Mouse (Mus musculus): ENCODE results near the gene Grn.
A peak's percentile ranks its signal among the peaks of the same experiment; 100 is the strongest.

Grn gene

GRCm38 (mm10) chr11:102441434-102441833, 11.3 kb downstream of the Grn start:
- DNase-seq (ENCODE audit: low read depth, low spot score) = no peak

GRCm38 (mm10) chr11:102442089-102442488, 12.0 kb downstream of the Grn start:
- no peak for DNase-seq (ENCODE audit: low read depth, low spot score)

GRCm38 (mm10) chr11:102443740-102444139, 13.6 kb downstream of the Grn start:
- DNase-seq (ENCODE audit: low read depth, low spot score) = no peak

GRCm38 (mm10) chr11:102444321-102444720, 14.2 kb downstream of the Grn start:
- DNase-seq (ENCODE audit: low read depth, low spot score) = no peak

- no peak for DNase-seq (ENCODE audit: low read depth, low spot score)
Observed at GRCm38 (mm10) chr11:102444781-102445180, 14.7 kb downstream of the Grn start.

GRCm38 (mm10) chr11:102445264-102445890, 15.3 kb downstream of the Grn start:
- DNase-seq (ENCODE audit: low read depth, low spot score) = no peak

GRCm38 (mm10) chr11:102445891-102446361, 15.8 kb downstream of the Grn start:
- DNase-seq (ENCODE audit: low read depth, low spot score) = no peak

GRCm38 (mm10) chr11:102446581-102447461, 16.7 kb downstream of the Grn start:
- DNase-seq (ENCODE audit: low read depth, low spot score) = peak; percentile 37

GRCm38 (mm10) chr11:102447497-102447896, 17.4 kb downstream of the Grn start, which contains the start of gene Fam171a2:
Gene Fam171a2, minus strand, starts transcription at chr11:102447682.
- DNase-seq (ENCODE audit: low read depth, low spot score) = peak; percentile 83

- no peak for DNase-seq (ENCODE audit: low read depth, low spot score)
Observed at GRCm38 (mm10) chr11:102448327-102448726, 18.2 kb downstream of the Grn start.

- DNase-seq (ENCODE audit: low read depth, low spot score) = no peak
Observed at GRCm38 (mm10) chr11:102449043-102450008, 19.2 kb downstream of the Grn start.

- no peak for DNase-seq (ENCODE audit: low read depth, low spot score)
Observed at GRCm38 (mm10) chr11:102453131-102453530, 23.0 kb downstream of the Grn start.

- DNase-seq (ENCODE audit: low read depth, low spot score) = peak; percentile 63
Observed at GRCm38 (mm10) chr11:102455740-102456396, 25.8 kb downstream of the Grn start.

GRCm38 (mm10) chr11:102460541-102460940, 30.4 kb downstream of the Grn start:
- DNase-seq (ENCODE audit: low read depth, low spot score) = no peak

GRCm38 (mm10) chr11:102461764-102462163, 31.6 kb downstream of the Grn start:
- no peak for DNase-seq (ENCODE audit: low read depth, low spot score)

GRCm38 (mm10) chr11:102464901-102465300, 34.8 kb downstream of the Grn start:
- no peak for DNase-seq (ENCODE audit: low read depth, low spot score)

- DNase-seq (ENCODE audit: low read depth, low spot score) = no peak
Observed at GRCm38 (mm10) chr11:102465713-102466436, 35.8 kb downstream of the Grn start.

GRCm38 (mm10) chr11:102467041-102467631, 37.0 kb downstream of the Grn start:
- peak; percentile 94 for DNase-seq (ENCODE audit: low read depth, low spot score)

GRCm38 (mm10) chr11:102469648-102470357, 39.7 kb downstream of the Grn start, which contains the start of gene Itga2b:
Gene Itga2b, minus strand, starts transcription at chr11:102470122.
- no peak for DNase-seq (ENCODE audit: low read depth, low spot score)
